Comparison of ENCODE assay signal across 8 mouse cellular contexts in the genomic region with DNA sequence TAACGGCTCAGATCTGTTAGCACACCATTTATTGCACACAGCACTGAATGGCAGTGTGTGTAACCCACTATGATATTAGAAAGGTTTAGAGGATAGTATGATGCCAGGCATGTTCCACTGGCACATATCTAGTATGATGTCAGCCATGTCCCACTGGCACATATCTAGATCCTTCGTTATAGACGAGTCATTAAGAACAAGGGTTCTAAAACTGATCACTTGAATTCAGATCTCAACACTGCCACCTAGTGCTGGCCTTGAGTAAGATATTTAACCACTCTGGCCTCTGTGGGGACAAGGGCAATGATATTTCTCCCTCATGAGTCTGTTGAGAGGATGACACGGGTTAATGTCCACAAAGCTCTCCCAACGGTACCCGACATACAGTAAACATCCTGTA.
DNase-seq lines count a peak whose midpoint lies in the region; ATAC-seq lines count a peak whose summit lies in the region.

No protein-coding gene starts in this region.

- H3K4me1 ChIP-seq in hindbrain, embryonic 14.5 days (replicated peaks; ENCODE audit: control insufficient read depth, insufficient read depth, low read length) = no peaks in the 10 kb centered on the region

- WGBS in hindbrain, embryonic 14.5 days = 49% methylated on average over 6 of the region's 6 CpGs

- H3K9ac ChIP-seq in hindbrain, embryonic 14.5 days = no peak overlapping the region

- no peaks in the 10 kb centered on the region for H3K36me3 ChIP-seq in hindbrain, embryonic 14.5 days (replicated peaks; ENCODE audit: control insufficient read depth, insufficient read depth)

- H3K27ac ChIP-seq in hindbrain, embryonic 14.5 days = no peak overlapping the region

- no peak overlapping the region for H3K4me3 ChIP-seq in hindbrain, embryonic 14.5 days (replicated peaks; ENCODE audit: low read length)

- no peaks in the 10 kb centered on the region for H3K9me3 ChIP-seq in hindbrain, embryonic 14.5 days (ENCODE audit: control insufficient read depth, low read length)

- no peak overlapping the region for H3K4me2 ChIP-seq in hindbrain, embryonic 14.5 days (replicated peaks)

- H3K27me3 ChIP-seq in hindbrain, embryonic 14.5 days (ENCODE audit: control insufficient read depth, insufficient read depth, low read length) = no peaks in the 10 kb centered on the region

- peak; percentile 81 for DNase-seq in heart, adult 11 months
- DNase-seq in heart, adult 9 months (ENCODE audit: low spot score in 2 of 2) = no peak
- DNase-seq in testis, postnatal 10 days (ENCODE audit: low spot score) = peak; percentile 52
- no peak for DNase-seq in testis, postnatal 14 days (ENCODE audit: low spot score)
- peak; percentile 87 to 90 for DNase-seq in cerebellum, postnatal 10 days
- DNase-seq in hindbrain, embryonic 14.5 days (ENCODE audit: low spot score) = peak; percentile 65
- DNase-seq in mesoderm, embryonic 11.5 days (ENCODE audit: low read depth, low spot score) = peak; percentile 47

- no peak for ATAC-seq in hindbrain, embryonic 14.5 days (ENCODE audit: low FRiP score)
- ATAC-seq in erythroblast, adult 5-6 weeks (replicated peaks; ENCODE audit: low FRiP score, poor library complexity, severe bottlenecking) = no peak

Comparison
In these comparisons a context has a peak if more than half of its experiments do, and no peak if none do; other contexts are left out.
1. DNase-seq: peak in heart, adult 11 months (single experiment), testis, postnatal 10 days (single experiment), cerebellum, postnatal 10 days (2 of 2), hindbrain, embryonic 14.5 days (single experiment) and mesoderm, embryonic 11.5 days (single experiment); none in heart, adult 9 months (0 of 2) and testis, postnatal 14 days (single experiment).